Mouse (Mus musculus) gastrocnemius, postnatal 10 days (tissue): ENCODE results near the gene Map2k6. TPM values are rescaled to one million over a fixed set of nuclear protein-coding genes. Genes with fewer than 3 reads are reported as not detected.
"Not testable (repeated sequence)": the region's sequence is repeated elsewhere in the genome, so short reads cannot be mapped to it uniquely, and the experiment has no call there.

ENCODE experiments used
- DNase-seq: peaks from one replicate; pipeline ENCODE4 v3.0.0; 2021; ENCODE audit warnings: mixed read lengths
- long read RNA-seq, 2 experiments: library from polyadenylated mRNA; stranded (forward); transcript quantifications; one replicate each; pipeline ENCODE4 v2.0.0; 2021
- total RNA-seq, 2 experiments: library from RNA; stranded (reverse); gene quantifications; 2 replicates each; pipeline ENCODE4 v1.2.3; 2021

The Map2k6 gene
- total RNA-seq = 10 to 100 TPM; 25.2 to 31.6 TPM
- long read RNA-seq, experiment 1, transcript Map2k6-201 (12 exons, 2,068 nt) = major isoform, 17 of 22 reads
- long read RNA-seq, experiment 1, partial matches to known transcripts = 0 of 22 reads
- long read RNA-seq, experiment 1, other reads (novel, unspliced or antisense) = 5 of 22 reads
- long read RNA-seq, experiment 2, transcript Map2k6-201 (12 exons, 2,068 nt) = major isoform, 21 of 30 reads
- long read RNA-seq, experiment 2, partial matches to known transcripts = 1 of 30 reads
- long read RNA-seq, experiment 2, other reads (novel, unspliced or antisense) = 8 of 30 reads

- DNase-seq = peak; percentile 73
Observed at GRCm38 (mm10) chr11:110398553-110399239, at the start of gene Map2k6. TSS of gene Map2k6 (plus strand) at chr11:110399122.

GRCm38 (mm10) chr11:110354261-110354660 is 44.7 kb upstream of the Map2k6 start:
- DNase-seq = no peak

GRCm38 (mm10) chr11:110355131-110355530 is 43.8 kb upstream of the Map2k6 start:
- not testable (repeated sequence) for DNase-seq

GRCm38 (mm10) chr11:110357756-110358551 is 41.0 kb upstream of the Map2k6 start:
- peak; percentile 12 for DNase-seq

GRCm38 (mm10) chr11:110365016-110365415 is 33.9 kb upstream of the Map2k6 start:
- peak; percentile 56 for DNase-seq

GRCm38 (mm10) chr11:110366902-110367301 is 32.0 kb upstream of the Map2k6 start:
- DNase-seq = no peak

GRCm38 (mm10) chr11:110367638-110368037 is 31.3 kb upstream of the Map2k6 start:
- no peak for DNase-seq

- no peak for DNase-seq
Observed at GRCm38 (mm10) chr11:110369312-110370019, 29.5 kb upstream of the Map2k6 start.

- DNase-seq = no peak
Observed at GRCm38 (mm10) chr11:110371827-110372226, 27.1 kb upstream of the Map2k6 start.

- DNase-seq = no peak
Observed at GRCm38 (mm10) chr11:110372266-110372954, 26.5 kb upstream of the Map2k6 start.

- DNase-seq = no peak
Observed at GRCm38 (mm10) chr11:110374036-110374435, 24.9 kb upstream of the Map2k6 start.

GRCm38 (mm10) chr11:110379661-110380309 is 19.1 kb upstream of the Map2k6 start:
- DNase-seq = peak; percentile 42

- no peak for DNase-seq
Observed at GRCm38 (mm10) chr11:110380310-110380668, 18.6 kb upstream of the Map2k6 start.

- DNase-seq = no peak
Observed at GRCm38 (mm10) chr11:110385487-110385886, 13.4 kb upstream of the Map2k6 start.

- no peak for DNase-seq
Observed at GRCm38 (mm10) chr11:110392763-110393162, 6.2 kb upstream of the Map2k6 start.

- DNase-seq = no peak
Observed at GRCm38 (mm10) chr11:110394788-110395452, 4.0 kb upstream of the Map2k6 start.

GRCm38 (mm10) chr11:110396085-110396484 is 2.8 kb upstream of the Map2k6 start:
- DNase-seq = no peak

- no peak for DNase-seq
Observed at GRCm38 (mm10) chr11:110399240-110400150, 573 bp downstream of the Map2k6 start.

GRCm38 (mm10) chr11:110400283-110400682 is 1.4 kb downstream of the Map2k6 start:
- DNase-seq = no peak
